Mouse (Mus musculus) midbrain, embryonic 13.5 days (tissue): ENCODE results near the gene Clec12a. TPM values are rescaled to one million over a fixed set of nuclear protein-coding genes. Genes with fewer than 3 reads are reported as not detected.
"Not testable (repeated sequence)": the region's sequence is repeated elsewhere in the genome, so short reads cannot be mapped to it uniquely, and the experiment has no call there.

ENCODE experiments used
- ATAC-seq: fragments of 200-750 bp; cut with Nextera tagmentation; 2 replicates; pipeline ENCODE4 v1.8.0; 2017; ENCODE audit warnings: mild to moderate bottlenecking, moderate TSS enrichment, moderate library complexity
- H3K27ac ChIP-seq: fragments of 300-500 bp; sonication (generic); 2 replicates; pipeline ENCODE4 v1.5.1; 2015; ENCODE audit warnings: inconsistent platforms, mild to moderate bottlenecking, moderate library complexity
- H3K27me3 ChIP-seq: fragments of 300-500 bp; sonication (generic); 2 replicates; pipeline ENCODE4 v1.6.1; 2015; ENCODE audit warnings: mild to moderate bottlenecking, inconsistent platforms
- H3K36me3 ChIP-seq: fragments of 300-500 bp; sonication (generic); 2 replicates; pipeline ENCODE4 v1.6.1; 2015; ENCODE audit warnings: mild to moderate bottlenecking, inconsistent platforms
- H3K4me1 ChIP-seq: fragments of 300-500 bp; sonication (generic); replicated peaks from 2 replicates; pipeline ENCODE4 v1.6.1; 2015; ENCODE audit warnings: inconsistent platforms
- H3K4me2 ChIP-seq: fragments of 300-500 bp; sonication (generic); replicated peaks from 2 replicates; pipeline ENCODE4 v1.6.1; 2015; ENCODE audit warnings: moderate library complexity, mild to moderate bottlenecking, inconsistent platforms
- H3K4me3 ChIP-seq: fragments of 300-500 bp; sonication (generic); replicated peaks from 2 replicates; pipeline ENCODE4 v1.5.1; 2015; ENCODE audit warnings: mild to moderate bottlenecking, inconsistent platforms
- H3K9ac ChIP-seq: fragments of 300-500 bp; sonication (generic); replicated peaks from 2 replicates; pipeline ENCODE4 v1.6.1; 2015; ENCODE audit warnings: mild to moderate bottlenecking, inconsistent platforms
- H3K9me3 ChIP-seq: fragments of 300-500 bp; sonication (generic); 2 replicates; pipeline ENCODE4 v1.6.1; 2016; ENCODE audit warnings: mild to moderate bottlenecking, inconsistent platforms
- WGBS: fragments of 180-500 bp; shearing (Covaris S2); methylation state at CpG from one replicate; pipeline ENCODE4 v1.1.7; 2015; 5-methylcytosine and 5-hydroxymethylcytosine counted together
- polyA plus RNA-seq: library from polyadenylated mRNA; unstranded; fragments of >200 nt; fragmentation: Nextera tagmentation; extraction: Ambion mirVana; gene quantifications from 2 replicates; pipeline ENCODE4 v1.2.1, GENCODE M21; 2015

The Clec12a gene
- 0.23 TPM in 1 of 2 replicates, not detected in the other for polyA plus RNA-seq

GRCm38 (mm10) chr6:129342391-129342790, at the start of gene Clec12a:
Gene Clec12a, plus strand, starts transcription at chr6:129342691.
- H3K4me3 ChIP-seq, H3K4me1 ChIP-seq, H3K27ac ChIP-seq, ATAC-seq, H3K9me3 ChIP-seq, H3K27me3 ChIP-seq, H3K36me3 ChIP-seq, H3K9ac ChIP-seq, H3K4me2 ChIP-seq: not testable (repeated sequence)
- WGBS = 83% methylated on average over 4 of the region's 4 CpGs

- Histone ChIP-seq H3K4me3 (no peak overlapping the region), H3K36me3 (no peaks in the 10 kb centered on the region), H3K4me1 (no peaks in the 10 kb centered on the region), H3K27ac (no peak overlapping the region), H3K4me2 (no peak overlapping the region), H3K27me3 (no peaks in the 10 kb centered on the region), H3K9me3 (no peaks in the 10 kb centered on the region), H3K9ac (no peak overlapping the region)
- 71% methylated on average over 1 of the region's 1 CpGs for WGBS
- ATAC-seq = no peak
Observed at GRCm38 (mm10) chr6:129304180-129304579, 38.3 kb upstream of the Clec12a start.

- Histone ChIP-seq H3K4me1 (no peaks in the 10 kb centered on the region), H3K36me3 (no peaks in the 10 kb centered on the region), H3K27ac (no peak overlapping the region), H3K9me3 (no peaks in the 10 kb centered on the region), H3K27me3 (no peaks in the 10 kb centered on the region), H3K4me3 (no peak overlapping the region), H3K9ac (no peak overlapping the region), H3K4me2 (no peak overlapping the region)
- no peak for ATAC-seq
- 89% methylated on average over 3 of the region's 3 CpGs for WGBS
Observed at GRCm38 (mm10) chr6:129312499-129312898, 30.0 kb upstream of the Clec12a start.

GRCm38 (mm10) chr6:129314655-129315168, 27.8 kb upstream of the Clec12a start:
- Histone ChIP-seq H3K36me3 (no peaks in the 10 kb centered on the region), H3K4me1 (no peaks in the 10 kb centered on the region), H3K4me3 (no peak overlapping the region), H3K9me3 (no peaks in the 10 kb centered on the region), H3K27ac (no peak overlapping the region), H3K27me3 (no peaks in the 10 kb centered on the region), H3K9ac (no peak overlapping the region), H3K4me2 (no peak overlapping the region)
- no peak for ATAC-seq
- 81% methylated on average over 3 of the region's 3 CpGs for WGBS

- Histone ChIP-seq H3K27me3 (no peaks in the 10 kb centered on the region), H3K4me1 (no peaks in the 10 kb centered on the region), H3K36me3 (no peaks in the 10 kb centered on the region), H3K4me2 (no peak overlapping the region), H3K9ac (no peak overlapping the region), H3K27ac (no peak overlapping the region), H3K4me3 (no peak overlapping the region), H3K9me3 (no peaks in the 10 kb centered on the region)
- whole genome bisulfite sequencing = 89% methylated on average over 1 of the region's 1 CpGs
- no peak for ATAC-seq
Observed at GRCm38 (mm10) chr6:129315698-129316097, 26.8 kb upstream of the Clec12a start.

GRCm38 (mm10) chr6:129316463-129316862, 26.0 kb upstream of the Clec12a start:
- WGBS = 77% methylated on average over 2 of the region's 2 CpGs
- Histone ChIP-seq H3K4me1 (no peaks in the 10 kb centered on the region), H3K4me2 (no peak overlapping the region), H3K27ac (no peak overlapping the region), H3K4me3 (no peak overlapping the region), H3K36me3 (no peaks in the 10 kb centered on the region), H3K27me3 (no peaks in the 10 kb centered on the region), H3K9ac (no peak overlapping the region), H3K9me3 (no peaks in the 10 kb centered on the region)
- ATAC-seq = no peak

GRCm38 (mm10) chr6:129318395-129318794, 24.1 kb upstream of the Clec12a start:
- H3K36me3 ChIP-seq = no peaks in the 10 kb centered on the region
- H3K9ac ChIP-seq = no peak overlapping the region
- no peak overlapping the region for H3K4me2 ChIP-seq
- no peak overlapping the region for H3K4me3 ChIP-seq
- no peaks in the 10 kb centered on the region for H3K9me3 ChIP-seq
- no peaks in the 10 kb centered on the region for H3K27me3 ChIP-seq
- H3K4me1 ChIP-seq = no peaks in the 10 kb centered on the region
- ATAC-seq = no peak
- no peak overlapping the region for H3K27ac ChIP-seq
- 59% methylated on average over 1 of the region's 1 CpGs for WGBS

- 81% methylated on average over 4 of the region's 4 CpGs for WGBS
- Histone ChIP-seq H3K9me3 (no peaks in the 10 kb centered on the region), H3K4me3 (no peak overlapping the region), H3K4me2 (no peak overlapping the region), H3K27me3 (no peaks in the 10 kb centered on the region), H3K36me3 (no peaks in the 10 kb centered on the region), H3K27ac (no peak overlapping the region), H3K9ac (no peak overlapping the region), H3K4me1 (no peaks in the 10 kb centered on the region)
- no peak for ATAC-seq
Observed at GRCm38 (mm10) chr6:129319331-129319730, 23.2 kb upstream of the Clec12a start.

GRCm38 (mm10) chr6:129326016-129326415, 16.5 kb upstream of the Clec12a start:
- no peaks in the 10 kb centered on the region for H3K9me3 ChIP-seq
- 89% methylated on average over 1 of the region's 1 CpGs for WGBS
- H3K4me1 ChIP-seq = no peaks in the 10 kb centered on the region
- no peak overlapping the region for H3K9ac ChIP-seq
- no peak overlapping the region for H3K27ac ChIP-seq
- H3K27me3 ChIP-seq = no peaks in the 10 kb centered on the region
- H3K36me3 ChIP-seq = no peaks in the 10 kb centered on the region
- ATAC-seq = no peak
- H3K4me2 ChIP-seq = no peak overlapping the region
- H3K4me3 ChIP-seq = no peak overlapping the region

GRCm38 (mm10) chr6:129326568-129327150, 15.8 kb upstream of the Clec12a start:
- Histone ChIP-seq H3K4me2 (no peak overlapping the region), H3K4me1 (no peaks in the 10 kb centered on the region), H3K4me3 (no peak overlapping the region), H3K9me3 (no peaks in the 10 kb centered on the region), H3K27ac (no peak overlapping the region), H3K27me3 (no peaks in the 10 kb centered on the region), H3K36me3 (no peaks in the 10 kb centered on the region), H3K9ac (no peak overlapping the region)
- ATAC-seq = no peak
- 81% methylated on average over 13 of the region's 13 CpGs for WGBS

- Histone ChIP-seq H3K9ac (no peak within 1 kb of the TSS), H3K4me2 (no peak within 1 kb of the TSS), H3K27me3 (no peaks in the 10 kb centered on the region), H3K4me1 (peaks cover 2% of the 10 kb centered on the region; the same call in 1 of the 2 replicates), H3K9me3 (no peaks in the 10 kb centered on the region), H3K27ac (no peak within 1 kb of the TSS), H3K36me3 (no peaks in the 10 kb centered on the region), H3K4me3 (no peak within 1 kb of the TSS)
- no peak for ATAC-seq
- WGBS = 55% methylated on average over 11 of the region's 11 CpGs
Observed at GRCm38 (mm10) chr6:129331610-129332009, 10.9 kb upstream of the Clec12a start, which contains the start of gene 4922502D21Rik. Gene 4922502D21Rik, minus strand, starts transcription at chr6:129331796.

GRCm38 (mm10) chr6:129333674-129334078, 8.8 kb upstream of the Clec12a start:
- no peaks in the 10 kb centered on the region for H3K27me3 ChIP-seq
- H3K36me3 ChIP-seq = no peaks in the 10 kb centered on the region
- no peaks in the 10 kb centered on the region for H3K9me3 ChIP-seq
- no peak overlapping the region for H3K4me3 ChIP-seq
- 35% methylated on average over 11 of the region's 11 CpGs for WGBS
- no peak overlapping the region for H3K9ac ChIP-seq
- H3K4me2 ChIP-seq = no peak overlapping the region; the same call in 1 of the 2 replicates
- no peak overlapping the region for H3K27ac ChIP-seq
- ATAC-seq = peak; percentile 89
- peaks cover 2% of the 10 kb centered on the region; the same call in 1 of the 2 replicates for H3K4me1 ChIP-seq

GRCm38 (mm10) chr6:129337751-129338150, 4.7 kb upstream of the Clec12a start:
- no peak overlapping the region for H3K4me2 ChIP-seq
- no peak overlapping the region for H3K4me3 ChIP-seq
- ATAC-seq = no peak
- H3K4me1 ChIP-seq = peaks cover 2% of the 10 kb centered on the region; the same call in 1 of the 2 replicates
- no peaks in the 10 kb centered on the region for H3K27me3 ChIP-seq
- 74% methylated on average over 1 of the region's 1 CpGs for WGBS
- H3K36me3 ChIP-seq = no peaks in the 10 kb centered on the region
- H3K27ac ChIP-seq = no peak overlapping the region
- no peaks in the 10 kb centered on the region for H3K9me3 ChIP-seq
- H3K9ac ChIP-seq = no peak overlapping the region
